Mouse (Mus musculus) liver, adult (tissue): Measurements from ENCODE around the gene Fnbp1.

Experiments used
- GATA4 ChIP-seq: IDR thresholded peaks from 2 replicates; pipeline ENCODE4 v1.6.1; 2014; ENCODE audit warnings: mild to moderate bottlenecking, low read length; ENCODE audit not compliant: insufficient replicate concordance

The Fnbp1 gene

DNA sequence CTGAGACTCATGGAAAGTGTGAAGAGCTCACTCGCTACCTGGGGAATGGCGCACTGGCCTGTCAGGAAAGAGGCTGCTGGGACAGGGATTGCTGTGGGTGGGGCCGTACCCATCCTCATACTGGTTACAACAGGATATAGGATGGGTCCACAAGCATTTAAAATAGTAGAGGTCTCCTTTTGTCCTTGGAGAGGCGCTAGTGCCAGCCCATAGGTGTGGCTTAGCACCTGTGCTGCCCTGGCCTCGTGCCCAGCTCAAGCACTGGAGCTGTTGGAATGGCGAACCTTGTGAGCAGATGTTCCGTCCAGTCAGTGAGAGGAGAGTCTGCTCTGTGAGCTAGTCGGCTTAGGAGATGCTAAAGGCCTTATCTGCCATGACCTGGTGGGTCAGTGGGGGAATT, 122.8 kb downstream of the Fnbp1 start:
- no peak for TF ChIP-seq GATA4

DNA sequence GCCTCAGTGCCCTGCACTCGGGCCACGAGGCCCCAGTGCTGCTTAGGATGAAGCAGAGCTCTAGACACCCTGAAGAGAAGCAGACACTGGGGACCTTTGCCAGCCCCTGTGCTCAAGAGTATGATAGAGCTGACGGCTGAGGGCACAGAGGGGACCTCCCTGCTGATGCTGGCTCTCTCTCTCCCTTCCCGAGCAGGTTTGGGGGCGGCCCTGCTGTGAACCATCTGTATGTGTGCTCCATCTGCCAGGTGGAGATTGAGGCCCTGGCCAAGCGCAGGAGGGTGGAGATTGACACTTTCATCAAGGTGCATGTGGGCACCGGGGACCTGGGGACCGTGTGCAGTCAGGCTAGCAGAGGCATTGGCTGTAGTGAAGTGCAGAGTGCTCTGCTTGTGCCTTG, 123.3 kb downstream of the Fnbp1 start:
- TF ChIP-seq GATA4, result no peak

- no peak for TF ChIP-seq GATA4
These were observed 124.0 kb downstream of the Fnbp1 start for GRCm38 (mm10) chr2:31017625-31018317.

- no peak for TF ChIP-seq GATA4
These were observed 128.3 kb downstream of the Fnbp1 start for GRCm38 (mm10) chr2:31013371-31014120.

- no peak for TF ChIP-seq GATA4
These were observed 134.6 kb downstream of the Fnbp1 start for GRCm38 (mm10) chr2:31007208-31007607.

DNA sequence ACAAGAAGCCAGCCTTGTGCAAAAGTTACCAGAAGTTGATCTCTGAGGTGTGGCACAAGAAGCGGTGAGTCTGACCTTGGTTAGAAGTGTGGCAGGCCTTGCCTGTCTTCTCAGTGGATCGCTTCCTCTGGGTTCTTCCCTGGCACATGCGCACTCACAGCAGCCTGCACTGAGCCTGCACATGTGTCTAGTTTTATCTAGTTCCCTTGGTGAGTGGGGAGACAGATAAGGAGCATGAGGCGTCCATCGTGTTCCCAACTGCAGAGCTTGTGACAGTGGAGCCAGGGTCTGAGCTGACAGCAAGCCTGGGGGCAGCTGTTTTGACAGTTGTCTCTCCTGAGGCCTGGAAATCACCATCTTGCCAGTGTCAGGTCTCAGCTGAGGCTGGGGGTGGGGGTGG, 135.4 kb downstream of the Fnbp1 start:
- no peak for TF ChIP-seq GATA4

DNA sequence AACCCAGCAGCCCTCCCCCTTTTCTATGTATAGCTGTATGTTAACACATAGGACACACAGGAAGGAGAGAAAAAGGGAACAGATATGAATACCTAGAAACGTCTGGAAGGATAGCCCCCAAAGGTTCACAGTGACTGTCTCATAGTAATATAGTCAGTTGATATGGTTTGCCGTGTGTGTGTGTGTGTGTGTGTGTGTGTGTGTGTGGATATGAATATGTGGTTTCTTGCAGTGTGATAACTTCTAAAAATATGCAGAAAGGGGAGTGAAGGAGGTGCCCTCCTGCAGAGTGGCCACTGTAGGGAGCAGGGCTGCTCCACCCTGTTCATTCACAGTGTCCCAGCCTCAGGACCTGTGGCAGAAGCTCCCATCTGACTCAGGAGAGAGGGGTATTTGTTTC, 136.4 kb downstream of the Fnbp1 start:
- no peak for TF ChIP-seq GATA4

- no peak for TF ChIP-seq GATA4
These were observed 139.0 kb downstream of the Fnbp1 start for GRCm38 (mm10) chr2:31002857-31003256.

DNA sequence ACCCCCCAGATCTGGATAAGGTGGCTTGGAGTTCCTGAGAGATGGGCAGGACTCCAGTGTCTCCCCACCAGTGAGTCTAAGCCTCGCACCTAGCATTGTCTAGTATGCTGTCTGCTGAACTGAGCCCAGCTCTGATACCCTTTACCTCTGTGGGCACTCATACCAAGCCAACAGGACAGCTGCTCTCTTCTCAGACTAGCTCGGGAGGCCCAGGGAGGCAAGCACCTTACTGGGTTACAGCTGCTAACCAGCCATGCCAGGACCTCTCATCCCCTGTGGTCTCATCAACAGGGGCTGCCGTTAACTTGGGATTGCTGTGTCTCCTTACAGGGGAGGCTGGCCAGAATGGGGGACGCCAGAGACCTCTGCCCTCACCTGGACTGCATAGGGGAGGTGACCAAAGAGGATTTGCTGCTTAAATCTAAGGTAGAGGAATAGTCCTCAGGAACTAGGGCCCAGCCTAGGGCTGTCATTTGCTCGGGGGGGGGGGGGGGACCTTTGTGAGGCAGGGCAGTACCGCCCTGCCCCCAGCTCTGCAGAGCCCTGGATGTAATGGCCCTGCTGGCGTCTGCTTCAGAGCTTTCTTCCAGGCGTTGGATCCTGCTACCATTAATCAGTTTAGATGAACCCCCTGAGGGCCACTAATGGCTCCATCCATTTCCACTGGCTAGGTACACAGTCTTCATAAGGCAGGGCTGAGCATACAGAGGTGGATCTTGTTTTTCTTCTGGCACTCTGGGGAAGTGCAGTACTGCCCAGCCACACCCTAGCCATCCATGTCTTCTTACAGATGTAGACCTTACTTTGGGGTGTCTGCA, 143.2 kb downstream of the Fnbp1 start:
- no peak for TF ChIP-seq GATA4

DNA sequence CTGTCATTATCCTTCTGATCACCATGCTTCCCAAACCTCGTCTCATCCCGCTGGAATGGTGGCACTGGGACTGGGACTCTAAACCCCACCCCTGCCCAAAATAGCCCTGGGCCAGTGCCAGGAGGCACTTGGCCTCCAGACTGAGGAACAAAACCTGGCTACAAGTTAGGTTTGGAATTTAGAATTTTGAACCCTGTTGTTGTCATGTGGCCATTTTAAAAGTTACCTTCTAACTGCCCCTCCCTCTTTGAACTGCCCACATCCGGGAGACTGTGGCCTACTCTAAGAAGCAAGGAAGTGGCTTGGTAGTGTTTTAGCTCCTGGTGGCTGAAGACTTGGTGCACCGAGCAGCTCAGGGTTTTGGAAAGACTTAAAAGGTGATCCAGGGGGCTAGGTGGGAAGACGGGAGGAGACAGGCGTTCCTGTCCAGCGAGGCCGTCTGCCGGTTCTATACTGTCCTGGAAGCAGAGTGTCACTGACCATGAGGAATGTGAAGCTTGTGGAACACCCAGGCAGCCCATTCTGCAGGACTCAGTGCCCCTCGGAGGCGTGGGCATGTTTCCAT, 146.3 kb downstream of the Fnbp1 start:
- no peak for TF ChIP-seq GATA4

GRCm38 (mm10) chr2:30994853-30995252, 147.0 kb downstream of the Fnbp1 start:
- no peak for TF ChIP-seq GATA4

GRCm38 (mm10) chr2:30990221-30990620, 151.6 kb downstream of the Fnbp1 start:
- TF ChIP-seq GATA4, result no peak

DNA sequence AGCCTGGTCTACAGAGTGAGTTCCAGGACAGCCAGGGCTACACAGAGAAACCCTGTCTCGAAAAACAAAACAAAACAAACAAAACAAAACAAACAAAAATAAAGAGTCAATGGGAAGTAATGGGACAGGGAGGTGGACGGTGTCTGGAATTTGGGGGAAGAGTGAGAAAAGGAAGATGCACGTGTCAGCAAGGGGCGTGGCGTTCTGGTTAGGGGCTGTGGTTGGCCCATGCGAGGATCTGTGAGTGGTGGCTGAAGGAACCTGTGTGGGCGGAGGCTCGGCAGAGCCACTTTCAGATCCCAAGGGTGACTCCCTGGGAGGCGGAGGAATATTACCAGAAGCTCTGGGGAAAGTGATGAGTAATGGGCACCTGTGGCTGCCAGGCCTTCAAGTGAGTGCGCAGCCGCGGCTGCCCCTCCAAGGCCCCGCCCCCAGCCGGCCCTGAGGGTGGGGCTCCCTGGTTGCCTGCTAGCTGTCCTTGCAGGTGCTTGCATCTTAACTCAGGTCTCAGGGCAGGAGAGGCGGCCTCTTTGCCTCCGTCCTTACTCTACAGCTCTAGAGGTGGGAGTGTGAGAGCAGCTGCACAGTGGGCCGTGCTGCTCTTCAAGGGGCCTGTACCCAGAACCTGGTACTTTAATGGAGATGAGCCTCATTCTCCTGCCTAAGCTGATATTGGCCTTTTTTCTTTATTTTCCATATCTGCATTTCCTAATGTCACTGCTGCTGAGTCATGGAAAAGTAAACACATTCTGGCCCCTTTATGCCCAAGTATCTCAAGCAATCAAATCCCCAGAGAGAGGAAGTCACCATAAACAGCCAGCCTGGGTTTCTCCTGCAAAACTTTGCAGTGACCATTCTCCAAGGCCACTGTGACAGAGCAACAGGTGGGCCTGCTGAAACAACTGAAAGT, 156.4 kb downstream of the Fnbp1 start:
- TF ChIP-seq GATA4, result no peak

GRCm38 (mm10) chr2:30983024-30983423, 158.8 kb downstream of the Fnbp1 start:
- no peak for TF ChIP-seq GATA4
